Mouse (Mus musculus) heart, adult 10 weeks (tissue): Measurements from ENCODE around the gene Magi3. TPM values are rescaled to one million over a fixed set of nuclear protein-coding genes. Genes with fewer than 3 reads are reported as not detected.

ENCODE experiments used
- polyA plus RNA-seq: library from polyadenylated mRNA; stranded (reverse); fragments of 350-450 nt; fragmentation: Illumina TruSeq; extraction: RNeasy Lipid Tissue Mini Kit (QIAGEN cat#74804); gene quantifications from one replicate; pipeline ENCODE4 v1.2.3, GENCODE M21; 2014; ENCODE audit warnings: low read depth, low replicate concordance

The Magi3 gene
- polyA plus RNA-seq = 30.3 TPM

GRCm38 (mm10) chr3:104220295-104220965, at the start of gene Magi3:
Magi3 (minus strand) TSS chr3:104220374.

GRCm38 (mm10) chr3:103967861-103968691, 252.1 kb downstream of the Magi3 start, which contains the start of gene Phtf1:
Phtf1 (plus strand) TSS chr3:103968110.

